Mouse (Mus musculus): Measurements from ENCODE around the gene Selenov. TPM values are rescaled to one million over a fixed set of nuclear protein-coding genes. Genes with fewer than 3 reads are reported as not detected.

Selenov gene
- polyA plus RNA-seq (2014; fragmentation: Nextera tagmentation; extraction: Ambion mirVana) = not detected in 2 replicates

DNA sequence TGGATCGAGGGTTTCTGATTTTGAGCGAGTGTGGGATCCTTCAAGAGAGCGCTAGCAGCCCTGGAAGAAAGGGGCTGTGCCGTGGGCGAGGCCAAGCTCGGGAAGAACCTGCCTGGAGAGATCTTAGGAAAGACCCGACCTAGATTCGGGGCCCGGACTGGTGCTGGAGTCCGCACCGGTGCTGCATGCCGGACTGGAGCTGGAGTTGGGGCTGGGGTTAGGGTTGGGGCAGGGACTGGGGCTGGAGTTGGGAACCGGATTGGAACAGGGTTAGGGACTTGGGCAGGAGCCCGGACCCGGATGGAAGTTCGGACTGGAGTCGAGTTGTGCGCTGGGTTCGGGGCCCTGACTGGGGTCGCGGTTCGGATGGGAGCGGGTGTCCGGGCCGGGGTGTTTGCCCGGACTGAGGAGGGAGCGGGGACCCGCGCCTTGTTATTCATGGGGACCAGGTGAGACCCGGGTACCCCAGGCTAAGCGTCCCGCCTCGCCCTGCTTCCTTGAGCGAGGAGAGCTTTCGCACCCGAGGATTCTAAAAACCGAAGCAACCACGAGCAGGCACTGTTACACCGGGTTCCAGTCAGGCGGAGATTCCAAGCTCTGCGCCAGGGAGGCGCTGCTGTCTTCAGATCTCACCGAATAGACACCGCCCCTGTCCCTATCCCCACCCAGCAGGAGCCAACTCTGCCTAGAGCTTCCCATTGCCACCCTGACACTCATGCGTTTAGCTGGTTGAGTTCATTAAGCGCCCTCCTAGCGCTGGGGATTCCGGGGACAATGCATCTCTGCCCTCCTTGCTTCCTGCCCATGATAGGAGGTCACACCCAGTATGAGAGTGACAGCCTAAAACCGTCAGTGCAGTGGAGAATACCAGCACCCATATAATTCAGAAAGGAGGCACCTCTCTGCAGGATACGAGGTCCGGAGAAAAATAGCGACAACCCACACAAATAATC, at the start of gene Selenov:
TSS of gene Selenov (minus strand) at position 549 of the 953 bp plus-strand sequence.
- H3K4me3 ChIP-seq (ENCODE audit: low read depth, low read length) = peak within 1 kb of the TSS; percentile 40
- WGBS = 2% methylated on average over 52 of the region's 52 CpGs

DNA sequence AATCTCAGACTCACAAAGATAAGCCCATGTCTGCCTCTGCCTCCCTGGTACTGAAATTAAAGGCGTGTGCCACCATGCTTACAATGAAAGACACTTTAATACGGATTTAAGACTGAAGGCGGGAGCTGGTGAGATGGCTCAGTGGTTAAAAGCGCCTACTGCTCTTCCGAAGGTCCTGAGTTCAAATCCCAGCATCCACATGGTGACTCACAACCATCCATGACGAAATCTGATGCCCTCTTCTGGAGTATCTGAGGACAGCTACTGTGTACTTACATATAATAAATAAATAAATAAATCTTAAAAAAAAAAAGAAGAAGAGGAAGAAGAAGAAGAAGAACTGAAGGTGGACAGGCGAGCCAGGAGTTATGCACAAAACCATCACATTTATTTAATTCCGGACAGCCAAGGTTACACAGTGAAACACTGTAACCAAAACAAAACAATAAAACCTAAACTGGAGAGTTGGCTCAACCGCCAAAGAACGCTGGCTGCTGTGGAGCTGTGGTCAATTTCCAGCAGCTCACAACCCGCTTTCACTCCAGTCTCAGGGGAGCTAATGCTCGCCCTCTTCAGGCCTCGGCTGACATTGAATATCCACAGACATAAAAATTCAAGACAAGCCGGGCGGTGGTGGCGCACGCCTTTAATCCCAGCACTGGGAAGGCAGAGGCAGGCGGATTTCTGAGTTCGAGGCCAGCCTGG, 48.4 kb upstream of the Selenov start:
- Histone ChIP-seq H3K27me3 (replicated peaks; ENCODE audit: control insufficient read depth, insufficient read depth, low read length) (no peaks in the 10 kb centered on the region), H3K36me3 (ENCODE audit: control insufficient read depth, insufficient read depth, low read length) (peaks cover 4% of the 10 kb centered on the region; the same call in 1 of the 2 replicates), H3K27ac (ENCODE audit: low read depth, low read length) (peak overlapping the region; percentile 88), H3K9ac (ENCODE audit: low read depth, low read length) (peak overlapping the region; percentile 96), H3K4me3 (ENCODE audit: low read depth, low read length) (peak overlapping the region; percentile 99), H3K4me2 (peak overlapping the region; percentile 96), H3K4me1 (replicated peaks; ENCODE audit: control insufficient read depth, insufficient read depth, low read length) (peaks cover 8% of the 10 kb centered on the region), H3K9me3 (ENCODE audit: control insufficient read depth, low read length) (no peaks in the 10 kb centered on the region)
- DNase-seq (ENCODE audit: low spot score) = no peak
- 54% methylated on average over 19 of the region's 19 CpGs for WGBS
- peak; percentile 13 for ATAC-seq (replicated peaks; ENCODE audit: low FRiP score)

More for the DNA sequence above, at the start of gene Selenov:
- Histone ChIP-seq H3K27ac (ENCODE audit: low read depth, low read length) (no peak within 1 kb of the TSS), H3K27me3 (replicated peaks; ENCODE audit: control insufficient read depth, insufficient read depth, low read length) (peaks cover 75% of the 10 kb centered on the region), H3K9me3 (ENCODE audit: control insufficient read depth, low read length) (no peaks in the 10 kb centered on the region), H3K4me2 (peak within 1 kb of the TSS; percentile 60), H3K4me1 (replicated peaks; ENCODE audit: control insufficient read depth, insufficient read depth, low read length) (no peaks in the 10 kb centered on the region; the same call in 1 of the 2 replicates), H3K9ac (ENCODE audit: low read depth, low read length) (no peak within 1 kb of the TSS), H3K36me3 (ENCODE audit: control insufficient read depth, insufficient read depth, low read length) (no peaks in the 10 kb centered on the region)
- ATAC-seq (replicated peaks; ENCODE audit: low FRiP score) (no peak), DNase-seq (ENCODE audit: low spot score) (peak; percentile 36)

DNA sequence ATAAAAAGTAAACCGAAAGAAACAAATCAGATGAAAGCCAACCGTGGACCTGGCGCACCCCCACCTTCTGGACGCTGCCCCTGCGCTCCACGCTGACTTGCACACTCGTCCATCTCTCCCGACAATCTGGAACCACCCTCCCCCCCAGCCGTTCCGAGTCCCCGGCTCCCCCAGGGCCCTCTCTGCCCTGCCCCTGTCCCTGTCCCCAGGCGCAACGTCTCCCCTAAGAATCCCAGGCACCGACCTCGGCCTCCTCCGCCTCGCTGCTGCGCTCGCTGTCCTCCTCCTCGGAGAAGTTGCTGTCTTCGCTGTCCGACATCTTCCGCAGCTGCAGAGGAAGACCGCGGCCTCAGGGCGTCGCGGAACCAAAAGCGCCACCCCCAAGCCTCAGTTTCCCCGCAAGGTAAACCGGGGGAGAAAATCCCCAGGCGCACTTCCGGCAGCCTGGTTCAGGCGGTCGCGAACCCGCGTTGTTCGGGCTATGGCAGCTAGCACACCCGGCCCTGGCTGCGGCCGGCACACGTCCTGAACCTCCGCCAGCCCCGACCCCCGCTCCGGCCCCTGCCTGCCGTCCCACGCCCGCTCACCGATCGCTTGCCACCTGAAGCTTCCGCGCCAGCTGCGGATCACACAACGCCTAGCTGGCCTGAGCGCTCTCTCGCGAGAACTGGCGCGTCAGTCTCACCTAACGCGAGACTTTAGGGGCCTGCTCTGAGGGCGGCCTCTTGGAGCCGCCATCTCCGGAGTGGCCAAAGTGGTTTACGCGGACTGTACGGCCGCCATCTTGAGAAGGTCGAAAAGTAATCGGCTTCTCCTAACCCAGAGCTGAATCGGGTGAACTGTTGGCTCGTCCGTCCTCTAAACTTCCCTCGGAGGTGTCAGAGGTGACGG, 47.4 kb upstream of the Selenov start, which contains the start of gene Supt5:
TSS of gene Supt5 (minus strand) at position 639 of the 891 bp plus-strand sequence.
- peaks cover 8% of the 10 kb centered on the region for H3K4me1 ChIP-seq (replicated peaks; ENCODE audit: control insufficient read depth, insufficient read depth, low read length)
- ATAC-seq (replicated peaks; ENCODE audit: low FRiP score) (peak; percentile 98), DNase-seq (ENCODE audit: low spot score) (peak; percentile 90)
- WGBS = under 1% methylated on average over 77 of the region's 77 CpGs
- peaks cover 4% of the 10 kb centered on the region; the same call in 1 of the 2 replicates for H3K36me3 ChIP-seq (ENCODE audit: control insufficient read depth, insufficient read depth, low read length)
- peak within 1 kb of the TSS; percentile 99 for H3K4me3 ChIP-seq (ENCODE audit: low read depth, low read length)
- H3K27me3 ChIP-seq (replicated peaks; ENCODE audit: control insufficient read depth, insufficient read depth, low read length) = no peaks in the 10 kb centered on the region
- H3K4me2 ChIP-seq = peak within 1 kb of the TSS; percentile 96
- H3K9ac ChIP-seq (ENCODE audit: low read depth, low read length) = peak within 1 kb of the TSS; percentile 96
- no peaks in the 10 kb centered on the region for H3K9me3 ChIP-seq (ENCODE audit: control insufficient read depth, low read length)
- H3K27ac ChIP-seq (ENCODE audit: low read depth, low read length) = peak within 1 kb of the TSS; percentile 88

DNA sequence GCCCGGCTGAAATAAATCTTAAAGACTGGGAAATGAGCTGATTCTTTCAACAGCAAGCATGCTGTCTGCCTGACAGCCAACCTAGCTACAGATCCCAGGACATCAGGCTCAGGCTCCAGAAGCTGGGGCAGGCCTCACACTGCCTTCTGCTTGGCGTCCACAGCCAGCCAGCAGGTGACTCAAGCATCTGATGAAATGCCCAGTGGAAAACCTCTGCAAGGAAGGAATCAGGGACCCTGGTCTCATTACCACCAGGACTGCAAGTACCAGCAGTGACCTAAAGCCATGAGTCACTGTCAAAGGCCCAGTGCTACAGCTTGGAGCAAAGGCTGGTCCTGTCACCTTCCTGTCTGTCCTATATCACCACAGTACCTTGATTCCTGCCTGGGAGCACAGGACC, 44.5 kb upstream of the Selenov start:
- Histone ChIP-seq H3K36me3 (ENCODE audit: control insufficient read depth, insufficient read depth, low read length) (peaks cover 14% of the 10 kb centered on the region; the same call in 1 of the 2 replicates), H3K4me3 (ENCODE audit: low read depth, low read length) (no peak overlapping the region), H3K27me3 (replicated peaks; ENCODE audit: control insufficient read depth, insufficient read depth, low read length) (no peaks in the 10 kb centered on the region), H3K9me3 (ENCODE audit: control insufficient read depth, low read length) (no peaks in the 10 kb centered on the region), H3K27ac (ENCODE audit: low read depth, low read length) (no peak overlapping the region), H3K4me1 (replicated peaks; ENCODE audit: control insufficient read depth, insufficient read depth, low read length) (peaks cover 8% of the 10 kb centered on the region), H3K9ac (ENCODE audit: low read depth, low read length) (no peak overlapping the region), H3K4me2 (no peak overlapping the region)
- 85% methylated on average over 2 of the region's 2 CpGs for WGBS
- DNase-seq (ENCODE audit: low spot score) = no peak
- ATAC-seq (replicated peaks; ENCODE audit: low FRiP score) = no peak

DNA sequence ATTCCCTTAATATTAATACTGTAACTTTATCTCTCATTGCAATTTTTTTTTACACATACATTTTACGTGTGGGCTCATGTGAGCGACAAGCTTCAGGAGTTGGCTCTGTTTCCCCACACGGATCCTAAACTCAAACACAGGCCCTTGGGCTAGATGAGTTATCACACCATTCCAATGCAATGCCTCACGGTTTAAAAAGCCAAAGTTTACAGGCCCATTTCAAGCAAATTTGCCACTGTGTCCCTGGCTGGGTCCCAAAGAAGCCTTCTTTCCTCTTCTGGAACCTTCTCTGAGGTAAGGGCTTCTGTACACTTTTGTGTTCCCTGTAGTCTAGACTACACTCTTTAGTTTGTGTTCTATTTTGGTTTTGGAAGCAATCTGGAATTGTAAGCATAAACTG, 43.5 kb upstream of the Selenov start:
- ATAC-seq (replicated peaks; ENCODE audit: low FRiP score) (no peak), DNase-seq (ENCODE audit: low spot score) (no peak)
- Histone ChIP-seq H3K9me3 (ENCODE audit: control insufficient read depth, low read length) (no peaks in the 10 kb centered on the region), H3K36me3 (ENCODE audit: control insufficient read depth, insufficient read depth, low read length) (peaks cover 23% of the 10 kb centered on the region), H3K9ac (ENCODE audit: low read depth, low read length) (no peak overlapping the region), H3K4me1 (replicated peaks; ENCODE audit: control insufficient read depth, insufficient read depth, low read length) (peaks cover 8% of the 10 kb centered on the region), H3K4me3 (ENCODE audit: low read depth, low read length) (no peak overlapping the region), H3K27me3 (replicated peaks; ENCODE audit: control insufficient read depth, insufficient read depth, low read length) (no peaks in the 10 kb centered on the region), H3K27ac (ENCODE audit: low read depth, low read length) (no peak overlapping the region), H3K4me2 (no peak overlapping the region)
- 87% methylated on average over 4 of the region's 4 CpGs for WGBS

DNA sequence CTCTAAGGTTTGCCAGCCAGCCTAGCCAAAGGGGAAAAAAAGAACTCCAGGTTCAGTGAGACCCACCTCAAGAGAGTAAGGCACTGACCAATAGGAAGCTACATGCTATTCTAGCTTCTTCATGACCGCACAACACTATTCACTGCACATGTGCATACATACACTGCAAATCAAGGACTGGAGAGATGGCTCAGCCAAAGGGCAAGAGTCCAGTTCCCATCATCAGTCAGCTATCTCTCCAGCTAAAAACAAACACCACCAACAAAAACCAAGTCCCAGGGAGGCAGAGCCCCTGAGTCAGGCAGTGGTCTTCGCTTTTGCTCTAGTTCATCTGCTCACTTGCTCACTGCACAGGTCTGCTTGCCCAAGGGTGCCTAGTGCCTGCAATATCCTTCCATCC, 37.3 kb upstream of the Selenov start:
- H3K36me3 ChIP-seq (ENCODE audit: control insufficient read depth, insufficient read depth, low read length) = peaks cover 62% of the 10 kb centered on the region
- no peak for ATAC-seq (replicated peaks; ENCODE audit: low FRiP score)
- no peaks in the 10 kb centered on the region for H3K27me3 ChIP-seq (replicated peaks; ENCODE audit: control insufficient read depth, insufficient read depth, low read length)
- H3K9ac ChIP-seq (ENCODE audit: low read depth, low read length) = no peak overlapping the region
- no peak overlapping the region for H3K27ac ChIP-seq (ENCODE audit: low read depth, low read length)
- no peaks in the 10 kb centered on the region for H3K4me1 ChIP-seq (replicated peaks; ENCODE audit: control insufficient read depth, insufficient read depth, low read length)
- H3K4me3 ChIP-seq (ENCODE audit: low read depth, low read length) = no peak overlapping the region
- no peaks in the 10 kb centered on the region for H3K9me3 ChIP-seq (ENCODE audit: control insufficient read depth, low read length)
- DNase-seq (ENCODE audit: low spot score) = no peak
- WGBS = 93% methylated on average over 2 of the region's 2 CpGs
- no peak overlapping the region for H3K4me2 ChIP-seq

DNA sequence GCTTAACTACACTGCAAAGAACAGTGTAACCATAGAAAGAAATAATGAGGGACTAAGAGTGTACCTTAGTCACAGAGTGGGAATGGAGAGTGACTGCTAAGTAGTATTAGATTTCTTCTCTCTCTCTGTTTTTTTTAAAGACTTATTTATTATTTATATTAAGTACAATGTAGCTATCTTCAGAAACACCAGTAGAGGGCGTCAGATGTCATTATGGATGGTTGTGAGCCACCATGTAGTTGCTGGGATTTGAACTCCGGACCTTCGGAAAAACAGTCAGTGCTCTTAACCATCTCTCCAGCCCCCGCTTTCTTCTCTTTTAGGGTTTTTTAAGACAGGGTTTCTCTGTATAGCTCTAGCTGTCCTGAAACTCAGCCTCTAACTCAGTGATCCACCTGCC, 35.5 kb upstream of the Selenov start:
- ATAC-seq (replicated peaks; ENCODE audit: low FRiP score) (no peak), DNase-seq (ENCODE audit: low spot score) (no peak)
- Histone ChIP-seq H3K27me3 (replicated peaks; ENCODE audit: control insufficient read depth, insufficient read depth, low read length) (no peaks in the 10 kb centered on the region), H3K27ac (ENCODE audit: low read depth, low read length) (no peak overlapping the region), H3K4me2 (no peak overlapping the region), H3K9me3 (ENCODE audit: control insufficient read depth, low read length) (no peaks in the 10 kb centered on the region), H3K4me1 (replicated peaks; ENCODE audit: control insufficient read depth, insufficient read depth, low read length) (no peaks in the 10 kb centered on the region), H3K36me3 (ENCODE audit: control insufficient read depth, insufficient read depth, low read length) (peaks cover 78% of the 10 kb centered on the region), H3K4me3 (ENCODE audit: low read depth, low read length) (no peak overlapping the region), H3K9ac (ENCODE audit: low read depth, low read length) (no peak overlapping the region)
- 80% methylated on average over 4 of the region's 4 CpGs for WGBS

DNA sequence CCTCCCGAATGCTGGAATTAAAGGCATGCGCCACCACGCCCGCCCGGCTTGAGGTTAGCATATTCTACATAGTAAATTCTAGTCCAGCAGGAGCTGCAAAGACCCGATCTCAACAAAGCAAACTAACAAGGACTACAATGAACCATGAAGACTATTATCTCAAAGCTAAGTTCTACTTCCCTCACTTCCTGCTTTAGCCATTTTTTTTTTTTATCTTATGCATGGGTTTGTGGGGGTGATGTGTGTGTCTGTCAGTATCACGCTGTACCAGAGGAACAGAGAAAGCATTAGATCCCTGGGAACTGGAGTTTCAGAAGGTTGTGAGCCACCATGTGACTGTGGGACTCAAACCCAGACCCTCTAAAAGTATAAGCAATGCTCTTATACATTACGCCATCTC, 34.3 kb upstream of the Selenov start:
- Histone ChIP-seq H3K36me3 (ENCODE audit: control insufficient read depth, insufficient read depth, low read length) (peaks cover 71% of the 10 kb centered on the region), H3K4me2 (no peak overlapping the region), H3K27ac (ENCODE audit: low read depth, low read length) (no peak overlapping the region), H3K9me3 (ENCODE audit: control insufficient read depth, low read length) (no peaks in the 10 kb centered on the region), H3K27me3 (replicated peaks; ENCODE audit: control insufficient read depth, insufficient read depth, low read length) (no peaks in the 10 kb centered on the region), H3K4me1 (replicated peaks; ENCODE audit: control insufficient read depth, insufficient read depth, low read length) (no peaks in the 10 kb centered on the region), H3K9ac (ENCODE audit: low read depth, low read length) (no peak overlapping the region), H3K4me3 (ENCODE audit: low read depth, low read length) (no peak overlapping the region)
- ATAC-seq (replicated peaks; ENCODE audit: low FRiP score) (no peak), DNase-seq (ENCODE audit: low spot score) (no peak)
- WGBS = 93% methylated on average over 8 of the region's 8 CpGs

Data from liver, embryonic 11.5 days (tissue).